Mouse (Mus musculus) mesoderm, embryonic 11.5 days (tissue): ENCODE measurements at regions not wholly inside any gene's neighbourhood (a gene's known extent, or its start where the extent isn't known, plus 50 kb on each side); places are given as distances from the start of the nearest gene placed in this dataset.

Experiments
- DNase-seq: peaks from one replicate; pipeline ENCODE4 v3.0.0-alpha.2; 2012; ENCODE audit warnings: low read depth, low spot score

- DNase-seq = no peak
Observed at GRCm38 (mm10) chr3:70384235-70384634, 376.8 kb downstream of the Otol1 start.

- DNase-seq = no peak
Observed at GRCm38 (mm10) chr3:70385961-70386360, 378.5 kb downstream of the Otol1 start.

- DNase-seq = no peak
Observed at GRCm38 (mm10) chr3:70401187-70401586, 393.8 kb downstream of the Otol1 start.

- DNase-seq = no peak
Observed at GRCm38 (mm10) chr3:70406571-70406970, 399.2 kb downstream of the Otol1 start.

GRCm38 (mm10) chr3:70418273-70418672, 410.9 kb downstream of the Otol1 start:
- DNase-seq = peak; percentile 12

GRCm38 (mm10) chr3:70422016-70422415, 414.6 kb downstream of the Otol1 start:
- DNase-seq = no peak

- DNase-seq = no peak
Observed at GRCm38 (mm10) chr3:70422669-70423068, 415.3 kb downstream of the Otol1 start.

- peak; percentile 16 for DNase-seq
Observed at GRCm38 (mm10) chr3:70436671-70437070, 429.3 kb downstream of the Otol1 start.

- DNase-seq = no peak
Observed at GRCm38 (mm10) chr3:70457181-70457847, 449.9 kb downstream of the Otol1 start.

GRCm38 (mm10) chr3:70460811-70461210, 453.4 kb downstream of the Otol1 start:
- DNase-seq = no peak

- DNase-seq = no peak
Observed at GRCm38 (mm10) chr3:70463221-70463620, 455.8 kb downstream of the Otol1 start.

GRCm38 (mm10) chr3:70482521-70482920, 475.1 kb downstream of the Otol1 start:
- DNase-seq = peak; percentile 40

- no peak for DNase-seq
Observed at GRCm38 (mm10) chr3:70483066-70483743, 475.8 kb downstream of the Otol1 start.

GRCm38 (mm10) chr3:70496431-70496830, 489.0 kb downstream of the Otol1 start:
- no peak for DNase-seq

- DNase-seq = no peak
Observed at GRCm38 (mm10) chr3:70500245-70500858, 492.9 kb downstream of the Otol1 start.

GRCm38 (mm10) chr3:70500991-70501961, 493.9 kb downstream of the Otol1 start:
- DNase-seq = no peak

GRCm38 (mm10) chr3:70533593-70534321, 526.3 kb downstream of the Otol1 start:
- no peak for DNase-seq

- no peak for DNase-seq
Observed at GRCm38 (mm10) chr3:70535084-70535483, 527.7 kb downstream of the Otol1 start.

- DNase-seq = no peak
Observed at GRCm38 (mm10) chr3:70543911-70544310, 536.5 kb downstream of the Otol1 start.

GRCm38 (mm10) chr3:70557821-70558220, 550.4 kb downstream of the Otol1 start:
- no peak for DNase-seq
